Mouse (Mus musculus) heart, postnatal 36 days (tissue): Measurements from ENCODE around the gene Sh2d3c. TPM values are rescaled to one million over a fixed set of nuclear protein-coding genes. Genes with fewer than 3 reads are reported as not detected.

ENCODE experiments used
- DNase-seq, 2 experiments: peaks; one replicate each; pipeline ENCODE4 v3.0.0; 2021 to 2022
- intact Hi-C: fragments of 180-260 bp; cut with DNase I; formaldehyde crosslinking; loops from one replicate; pipeline ENCODE4 v1.15.1; 2025
- total RNA-seq, 2 experiments: library from RNA; stranded (reverse); gene quantifications; 2 replicates each; pipeline ENCODE4 v1.2.3; 2021

Sh2d3c gene
- total RNA-seq, 2 experiments from 2014 or later = 26.8 to 28.1 TPM

- intact Hi-C loops = loop anchor here (2.0 to 10.0 kb wide), 2 partner anchors 17 to 309 kb away; partner anchors contain the start of genes 1110008P14Rik and Lcn2
- DNase-seq = peak; percentile 91 to 96
Observed at GRCm38 (mm10) chr2:32693823-32694411, 26.9 kb upstream of the Sh2d3c start.

GRCm38 (mm10) chr2:32694691-32695090, 26.2 kb upstream of the Sh2d3c start:
- DNase-seq = no peak
- intact Hi-C loops = loop anchor here (2.0 to 10.0 kb wide), 3 partner anchors 16 to 310 kb away; partner anchors contain the start of genes 1110008P14Rik and Lcn2

- DNase-seq = no peak
- intact Hi-C loops = loop anchor here (5.0 to 10.0 kb wide), 2 partner anchors 73 to 315 kb away; partner anchors contain the start of genes 1110008P14Rik and Lcn2
Observed at GRCm38 (mm10) chr2:32699680-32700079, 21.2 kb upstream of the Sh2d3c start.

DNA sequence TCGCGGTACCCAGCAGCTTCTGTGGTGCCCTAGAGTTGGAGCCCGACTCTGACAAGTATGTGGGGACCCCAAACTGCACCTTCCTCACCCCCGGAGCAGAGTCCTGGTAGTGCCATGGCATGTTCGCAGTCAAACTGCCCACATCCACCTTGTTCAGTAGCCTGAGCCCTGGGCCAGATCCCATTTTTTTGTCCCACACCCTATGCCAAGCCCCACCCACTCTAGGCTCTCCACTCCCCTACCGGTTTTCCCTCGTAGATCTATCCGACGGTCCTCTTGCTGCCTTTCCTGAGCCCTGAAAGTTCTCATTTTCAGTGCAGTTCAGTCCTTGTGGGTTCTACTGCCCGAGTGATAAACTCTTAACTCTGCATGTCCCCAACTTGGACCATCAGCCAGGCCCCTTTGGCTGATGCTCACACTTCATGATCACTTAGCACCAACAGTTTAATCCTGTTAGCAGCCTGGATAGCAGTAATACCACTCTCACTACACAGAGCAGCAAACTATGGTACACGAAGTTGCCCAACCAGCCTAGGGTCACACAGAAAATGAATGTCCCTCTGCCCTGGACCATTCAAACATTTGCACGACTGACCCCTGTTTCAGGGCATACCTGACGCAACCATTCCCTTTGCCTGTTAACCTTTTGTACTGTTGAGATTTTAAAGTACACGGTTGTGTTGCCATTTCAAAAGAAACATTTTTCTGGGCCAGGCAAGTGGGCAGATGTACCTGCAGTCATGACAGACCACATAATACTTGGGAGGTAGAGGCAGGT, 19.7 kb upstream of the Sh2d3c start:
- DNase-seq = no peak
- intact Hi-C loops = no loop called here

DNA sequence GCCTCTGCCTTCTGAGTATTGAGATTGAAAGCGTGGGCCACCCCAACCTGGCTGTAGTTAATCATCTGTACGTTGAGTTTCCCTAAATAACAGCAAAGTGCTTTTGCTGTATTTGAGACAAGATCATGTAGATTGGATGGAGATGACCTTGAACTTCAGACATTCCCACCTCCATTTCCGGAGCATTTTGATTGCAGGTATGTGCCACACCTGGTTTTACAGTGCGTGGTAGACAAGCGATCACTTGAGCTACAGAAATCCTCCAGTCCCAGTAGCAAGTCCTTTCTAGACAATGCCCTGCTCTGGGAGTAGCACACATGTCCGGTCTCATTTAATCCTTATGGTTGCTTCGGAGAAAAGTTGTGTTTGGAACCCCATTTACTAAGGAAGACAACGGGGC, 17.8 kb upstream of the Sh2d3c start:
- no peak for DNase-seq
- intact Hi-C loops = no loop called here

DNA sequence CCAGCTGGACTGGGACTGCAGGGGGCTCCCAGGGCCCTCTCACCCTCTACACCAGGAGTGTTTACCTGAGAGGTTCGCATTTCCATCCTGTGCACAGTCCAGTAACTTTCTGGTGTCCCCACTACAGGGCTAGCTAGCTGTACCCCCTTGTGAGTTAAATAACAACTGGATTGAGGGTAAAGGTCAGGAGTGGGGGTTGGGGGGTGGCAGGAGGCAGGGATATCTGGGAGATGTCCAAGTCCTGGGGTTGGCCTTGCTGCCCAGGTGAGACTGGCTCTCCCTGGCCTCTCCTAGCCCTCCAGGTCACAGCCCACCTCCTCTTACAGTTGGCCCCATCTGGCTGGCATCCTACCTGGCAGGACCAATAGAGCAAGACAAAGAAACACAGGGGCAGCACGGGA, 16.8 kb upstream of the Sh2d3c start, which contains the start of gene Fpgs:
Gene Fpgs (minus strand): TSS at position 125 of the 401 bp plus-strand sequence.
- no peak for DNase-seq
- intact Hi-C loops = no loop called here

DNA sequence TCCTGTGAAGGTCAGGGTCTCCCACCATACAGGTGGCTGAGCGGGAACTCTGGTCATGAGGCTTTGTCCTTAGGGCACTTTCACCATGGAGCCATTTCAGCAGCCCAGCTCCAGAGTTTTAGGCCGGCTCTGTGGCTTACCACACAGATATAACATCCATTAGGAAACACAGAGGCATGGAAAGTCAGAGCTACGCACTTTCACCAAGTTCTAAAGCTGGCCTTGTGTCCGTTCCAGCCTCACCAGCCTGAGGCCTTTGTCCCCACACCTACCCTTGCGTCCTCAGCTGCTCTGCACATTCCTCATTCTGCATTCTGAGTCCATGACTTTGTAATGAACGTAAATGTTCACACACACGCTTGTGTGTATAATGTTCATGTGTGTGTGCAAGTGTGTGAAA, 15.8 kb upstream of the Sh2d3c start:
- intact Hi-C loops = no loop called here

DNA sequence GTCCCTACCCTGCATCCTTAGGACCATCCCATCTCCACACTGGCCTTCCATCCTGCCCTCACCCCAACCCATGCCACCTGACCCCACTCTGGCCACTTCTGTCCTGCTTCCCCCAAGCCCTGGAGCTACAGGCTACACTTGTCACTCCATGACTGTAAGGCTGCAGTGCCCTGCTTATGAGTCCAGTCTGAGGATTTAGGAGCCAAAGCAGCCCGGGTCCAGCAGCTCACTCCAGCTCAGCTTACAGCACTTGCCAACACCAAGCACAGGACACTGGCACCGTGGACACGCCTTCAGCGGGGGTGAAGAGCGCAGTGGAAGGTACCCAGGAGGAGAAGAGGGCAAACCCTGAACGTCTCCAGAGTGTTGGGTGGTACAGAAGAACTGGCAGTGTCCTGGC, 13.9 kb upstream of the Sh2d3c start:
- no peak for DNase-seq
- intact Hi-C loops = no loop called here

More for the DNA sequence above, 15.8 kb upstream of the Sh2d3c start:
- no peak for DNase-seq

- peak; percentile 61 to 67 for DNase-seq
- intact Hi-C loops = no loop called here
Observed at GRCm38 (mm10) chr2:32708643-32709042, 12.2 kb upstream of the Sh2d3c start.

- no peak for DNase-seq
- intact Hi-C loops = loop anchor here (2.0 to 5.0 kb wide), 2 partner anchors 15 to 143 kb away; no protein-coding TSS in a partner anchor
Observed at GRCm38 (mm10) chr2:32709521-32710137, 11.2 kb upstream of the Sh2d3c start.

DNA sequence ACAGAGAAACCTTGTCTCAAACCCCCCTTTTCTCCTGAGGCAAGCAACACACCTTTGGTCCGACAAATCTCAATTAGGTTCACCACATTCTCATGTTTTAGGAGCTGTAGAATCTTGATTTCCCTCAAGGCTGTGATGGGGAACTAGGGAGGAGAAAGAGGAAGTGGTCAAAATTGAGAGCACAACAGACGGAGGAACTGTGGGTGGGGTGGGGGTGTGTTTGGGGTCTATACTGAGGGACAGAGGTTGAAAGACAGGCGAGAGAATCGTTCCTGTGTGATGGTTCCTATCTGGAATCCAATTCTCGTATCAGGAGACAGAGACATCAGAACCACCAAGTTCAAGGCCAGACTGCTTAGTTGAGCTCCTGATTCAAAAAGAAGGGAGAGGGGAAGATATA, 10.4 kb upstream of the Sh2d3c start:
- intact Hi-C loops = loop anchor here (2.0 to 5.0 kb wide), 2 partner anchors 16 to 142 kb away; no protein-coding TSS in a partner anchor
- DNase-seq = no peak

- DNase-seq = no peak
- intact Hi-C loops = loop anchor here (2.0 to 5.0 kb wide), 2 partner anchors 17 to 141 kb away; no protein-coding TSS in a partner anchor
Observed at GRCm38 (mm10) chr2:32711301-32712056, 9.4 kb upstream of the Sh2d3c start.

- intact Hi-C loops = loop anchor here (5.0 kb wide), 1 partner anchor 140 kb away; no protein-coding TSS in a partner anchor
- peak; percentile 71 to 77 for DNase-seq
Observed at GRCm38 (mm10) chr2:32712108-32712551, 8.7 kb upstream of the Sh2d3c start.

DNA sequence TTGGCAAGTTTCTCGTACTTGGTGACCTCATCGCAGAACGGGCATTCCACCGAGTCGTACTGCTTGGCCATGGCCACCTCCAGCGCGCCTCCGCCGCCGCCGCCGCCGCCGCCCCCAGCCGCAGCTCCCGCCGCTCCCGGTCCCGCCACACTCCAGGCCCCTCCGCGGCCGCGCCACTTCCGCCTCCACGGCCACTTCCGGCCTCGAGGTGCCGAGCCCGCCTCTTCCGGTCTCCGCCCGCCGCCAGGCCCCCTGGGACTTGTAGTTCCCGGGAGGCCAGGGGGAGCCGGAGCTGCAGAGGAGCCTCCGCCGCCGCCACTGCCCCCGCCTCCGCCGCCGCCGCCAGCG, 8.3 kb upstream of the Sh2d3c start:
- peak; percentile 97 to 99 for DNase-seq
- intact Hi-C loops = loop anchor here (5.0 kb wide), 1 partner anchor 140 kb away; no protein-coding TSS in a partner anchor

DNA sequence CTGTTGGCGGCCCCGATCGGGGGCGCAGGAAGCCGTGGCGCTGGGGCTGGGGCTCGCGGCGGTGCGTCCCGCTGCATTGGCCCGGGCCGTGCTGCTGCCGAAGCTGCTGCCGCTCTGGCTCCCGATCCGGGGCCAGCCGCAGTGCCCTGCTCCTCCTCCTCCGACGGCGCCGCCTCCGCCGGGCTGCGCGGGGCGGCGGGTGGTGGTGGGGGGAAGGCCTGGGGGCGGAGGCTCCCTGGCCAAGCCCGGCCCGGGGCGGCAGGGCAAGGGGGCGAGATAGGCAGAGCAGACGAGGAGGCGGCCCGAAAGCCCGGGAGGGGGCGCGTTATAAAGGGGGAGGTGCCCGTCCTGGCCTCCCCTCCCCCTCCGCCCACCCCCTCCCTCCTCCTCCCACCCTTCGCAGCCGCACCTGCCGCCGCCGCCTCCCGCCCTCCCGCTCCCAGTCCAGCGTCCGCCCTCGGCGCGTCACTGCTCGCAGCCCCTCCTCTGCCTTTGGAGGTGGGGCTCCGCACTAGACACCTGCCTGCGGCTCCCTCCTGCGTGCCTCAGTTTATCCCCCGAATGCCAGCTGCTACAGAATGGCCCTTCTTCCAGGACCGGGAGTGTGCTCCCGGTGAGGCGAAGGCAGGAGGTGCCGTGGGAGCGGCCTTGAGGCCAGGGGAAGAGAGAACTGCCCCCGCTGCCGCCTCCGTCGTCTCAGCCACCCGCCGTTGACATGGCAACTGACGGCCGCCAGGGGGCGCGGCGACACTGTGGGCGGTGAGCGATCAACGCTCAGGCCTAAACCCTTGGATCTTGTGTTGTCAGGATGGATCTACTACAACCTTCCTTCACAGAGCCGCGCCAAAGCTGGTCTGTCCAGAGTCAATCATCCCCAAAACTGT, 7.7 kb upstream of the Sh2d3c start, which contains the start of gene Cdk9:
Gene Cdk9 (minus strand): TSS at position 143 of the 884 bp plus-strand sequence.
- peak; percentile 93 to 98 for DNase-seq
- intact Hi-C loops = loop anchor here (1.0 to 5.0 kb wide), 2 partner anchors 44 to 139 kb away; partner anchors contain the start of gene Tor2a

DNA sequence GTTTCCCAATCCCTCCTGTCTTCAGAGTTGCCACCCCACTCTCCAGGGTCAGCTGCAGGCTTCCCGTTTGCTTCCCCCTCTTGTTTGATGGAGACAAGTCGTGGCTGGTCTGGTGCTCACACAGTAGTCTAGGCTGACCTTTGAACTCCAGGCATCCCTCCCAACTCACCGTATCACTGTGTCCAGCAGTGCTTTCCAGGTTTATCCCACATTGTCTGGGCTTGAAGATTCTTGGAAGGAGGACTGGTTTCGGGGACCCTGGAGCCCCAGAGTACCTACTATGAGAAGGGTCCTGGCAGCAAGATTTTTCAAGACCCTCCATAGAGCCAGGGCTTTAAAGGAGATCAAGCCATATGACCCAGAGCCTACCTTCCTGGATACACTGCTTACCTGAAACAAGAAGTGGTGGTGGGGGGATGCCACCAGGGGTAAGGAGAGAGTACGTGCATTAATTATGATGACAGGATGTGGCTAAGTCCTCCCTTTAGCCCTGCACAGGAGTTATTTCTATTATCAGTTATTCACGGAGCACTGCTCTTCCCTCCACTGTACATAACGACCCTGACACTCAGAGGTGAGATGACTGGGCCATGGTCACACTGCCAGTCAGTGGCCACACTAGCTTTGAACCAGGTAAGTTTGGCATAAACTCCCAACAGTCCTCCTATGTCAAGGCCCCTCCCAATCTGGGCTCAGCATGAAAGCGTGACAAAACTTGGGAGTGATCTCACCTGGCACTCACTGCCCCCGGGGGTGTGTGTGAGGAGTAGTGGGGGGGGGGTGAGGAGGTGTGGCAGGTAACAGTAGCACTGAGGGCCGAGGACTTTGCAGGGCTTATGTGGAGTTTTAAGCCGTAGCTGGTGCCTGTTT, 6.5 kb upstream of the Sh2d3c start:
- intact Hi-C loops = loop anchor here (1.0 to 5.0 kb wide), 3 partner anchors 13 to 138 kb away; no protein-coding TSS in a partner anchor
- DNase-seq = no peak

GRCm38 (mm10) chr2:32714987-32715425, 5.8 kb upstream of the Sh2d3c start:
- peak; percentile 42 to 62 for DNase-seq
- intact Hi-C loops = loop anchor here (1.0 to 5.0 kb wide), 3 partner anchors 12 to 137 kb away; no protein-coding TSS in a partner anchor

DNA sequence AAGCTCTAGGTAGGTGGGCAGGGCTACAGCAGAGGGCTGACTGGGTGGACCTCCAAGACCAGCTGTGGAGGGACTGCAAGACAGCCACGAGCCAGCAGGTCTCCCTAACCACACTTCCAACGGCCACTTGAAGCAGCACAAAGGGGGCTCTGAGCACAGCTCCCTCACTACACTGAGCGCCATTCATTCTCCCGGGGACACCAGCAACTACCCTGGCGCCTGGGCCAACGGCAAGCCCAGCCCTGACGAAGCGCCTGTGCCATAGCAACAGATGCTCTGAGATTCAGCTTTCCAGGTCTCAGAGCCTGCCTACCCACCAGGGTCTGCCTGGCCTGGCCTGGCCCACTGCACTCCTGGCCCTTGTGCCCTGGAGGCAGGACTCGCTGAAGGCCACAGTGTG, 2.1 kb upstream of the Sh2d3c start:
- intact Hi-C loops = no loop called here
- DNase-seq = no peak
